ENCODE assay signal across 8 mouse cellular contexts in genomic region chr14:99141786-99142633, GRCm38 (mm10). TPM values are rescaled to one million over a fixed set of nuclear protein-coding genes. Genes with fewer than 3 reads are reported as not detected.
DNase-seq lines count a peak whose midpoint lies in the region; ATAC-seq and TF ChIP-seq lines count a peak whose summit lies in the region.

No protein-coding gene starts in this region.

- peak; percentile 87 for DNase-seq in ES-CJ7 (ENCODE audit: low read depth, low spot score)
- DNase-seq in heart, postnatal 25 days (ENCODE audit: low spot score) = peak; percentile 8
- DNase-seq in large intestine, adult 2 months (ENCODE audit: low read depth, low spot score) = peak; percentile 89

- H3K36me3 ChIP-seq in forebrain, embryonic 13.5 days (ENCODE audit: poor library complexity, severe bottlenecking) = peaks cover 13% of the 10 kb centered on the region
- no peaks in the 10 kb centered on the region; the same call in 1 of the 2 replicates for H3K36me3 ChIP-seq in liver, embryonic 16.5 days (ENCODE audit: control insufficient read depth, insufficient read depth)
- H3K36me3 ChIP-seq in neural tube, embryonic 15.5 days = peaks cover 1% of the 10 kb centered on the region
- H3K36me3 ChIP-seq in testis, adult 2 months (ENCODE audit: control insufficient read depth, insufficient read depth, low read length) = 0 out of 2 replicates have a peak, but pooled peaks cover 1% of the 10 kb centered on the region

- H3K4me1 ChIP-seq in forebrain, embryonic 13.5 days = peaks cover 4% of the 10 kb centered on the region; the same call in 1 of the 2 replicates
- no peaks in the 10 kb centered on the region for H3K4me1 ChIP-seq in liver, embryonic 16.5 days (ENCODE audit: control insufficient read depth, low read depth, low read length)
- 0 out of 2 replicates have a peak, but pooled peaks cover 3% of the 10 kb centered on the region for H3K4me1 ChIP-seq in neural tube, embryonic 15.5 days
- no peaks in the 10 kb centered on the region for H3K4me1 ChIP-seq in testis, adult 2 months (ENCODE audit: control insufficient read depth, insufficient read depth, low read length)

- H3K4me3 ChIP-seq in forebrain, embryonic 13.5 days = no peak overlapping the region
- H3K4me3 ChIP-seq in liver, embryonic 16.5 days (ENCODE audit: low read depth, low read length) = no peak overlapping the region
- no peak overlapping the region for H3K4me3 ChIP-seq in neural tube, embryonic 15.5 days (replicated peaks)
- H3K4me3 ChIP-seq in testis, adult 2 months (ENCODE audit: control insufficient read depth, low read depth, low read length) = no peak overlapping the region

- peak; percentile 79; the same call in 1 of the 2 replicates for TF ChIP-seq CTCF in testis, adult 2 months (IDR thresholded peaks at IDR 0.05; ENCODE audit: control insufficient read depth, insufficient read depth, insufficient replicate concordance, low read depth, low read length)

- H3K27me3 ChIP-seq in forebrain, embryonic 13.5 days = no peaks in the 10 kb centered on the region
- H3K27me3 ChIP-seq in liver, embryonic 16.5 days (ENCODE audit: control insufficient read depth, insufficient read depth, low read depth, low read length) = no peaks in the 10 kb centered on the region
- no peaks in the 10 kb centered on the region for H3K27me3 ChIP-seq in neural tube, embryonic 15.5 days (replicated peaks)
- H3K27me3 ChIP-seq in testis, adult 2 months (ENCODE audit: control insufficient read depth, insufficient read depth, low read length) = no peaks in the 10 kb centered on the region

- TF ChIP-seq POLR2A in testis, adult 2 months (IDR thresholded peaks at IDR 0.05; ENCODE audit: control insufficient read depth, low read depth, low read length) = no peak

- WGBS in forebrain, embryonic 13.5 days = 15% methylated on average over 15 of the region's 15 CpGs
- 20% methylated on average over 15 of the region's 15 CpGs for WGBS in large intestine, adult 2 months
- WGBS in liver, embryonic 16.5 days (ENCODE audit: insufficient replicate concordance) = 32% methylated on average over 15 of the region's 15 CpGs
- WGBS in neural tube, embryonic 15.5 days = 20% methylated on average over 15 of the region's 15 CpGs

- intact Hi-C loops in heart, postnatal 25 days (cut with DNase I) = loop anchor here (1.0 to 5.0 kb wide), 2 partner anchors 155 to 752 kb away; partner anchors contain the start of gene Klf5

- no peak overlapping the region for H3K9ac ChIP-seq in forebrain, embryonic 13.5 days
- H3K9ac ChIP-seq in liver, embryonic 16.5 days (ENCODE audit: low read depth, low read length) = no peak overlapping the region
- H3K9ac ChIP-seq in neural tube, embryonic 15.5 days (replicated peaks) = no peak overlapping the region

- H3K4me2 ChIP-seq in forebrain, embryonic 13.5 days = no peak overlapping the region
- H3K4me2 ChIP-seq in liver, embryonic 16.5 days (ENCODE audit: low read depth, low read length) = no peak overlapping the region
- H3K4me2 ChIP-seq in neural tube, embryonic 15.5 days = no peak overlapping the region

- H3K27ac ChIP-seq in forebrain, embryonic 13.5 days = no peak overlapping the region
- H3K27ac ChIP-seq in liver, embryonic 16.5 days (ENCODE audit: low read length) = no peak overlapping the region
- no peak overlapping the region for H3K27ac ChIP-seq in neural tube, embryonic 15.5 days (replicated peaks)
- no peak overlapping the region for H3K27ac ChIP-seq in testis, adult 2 months (ENCODE audit: control insufficient read depth, insufficient read depth, low read depth, low read length)

- ATAC-seq in cerebellum, adult (ENCODE audit: insufficient number of reproducible peaks, low FRiP score, low TSS enrichment) = peak; percentile 84
- ATAC-seq in forebrain, embryonic 13.5 days = peak; percentile 94
- peak; percentile 70 for ATAC-seq in liver, embryonic 16.5 days (ENCODE audit: low read depth)
- peak; percentile 90 for ATAC-seq in neural tube, embryonic 15.5 days (ENCODE audit: low FRiP score)

- H3K9me3 ChIP-seq in forebrain, embryonic 13.5 days (replicated peaks) = no peaks in the 10 kb centered on the region
- H3K9me3 ChIP-seq in liver, embryonic 16.5 days (replicated peaks; ENCODE audit: control insufficient read depth, low read length) = no peaks in the 10 kb centered on the region
- no peaks in the 10 kb centered on the region for H3K9me3 ChIP-seq in neural tube, embryonic 15.5 days (replicated peaks)

RNA-seq across cellular contexts. Expression of gene Dis3, which starts 42.4 kb away (rescaled TPM):
- polyA plus RNA-seq in forebrain, embryonic 13.5 days (2015; fragmentation: Nextera tagmentation; extraction: Ambion mirVana) = 24.8 and 29.8 TPM in 2 replicates
- total RNA-seq in heart, postnatal 25 days (2021) = 10 to 100 TPM; 10.5 to 11.6 TPM
- 2.7 and 4.4 TPM in 2 replicates for polyA plus RNA-seq in large intestine, adult 2 months (2012; rRNA removed)
- 9.9 and 10.6 TPM in 2 replicates for polyA plus RNA-seq in liver, embryonic 16.5 days (2015; fragmentation: Nextera tagmentation; extraction: Ambion mirVana)
- polyA plus RNA-seq in neural tube, embryonic 15.5 days (2015; fragmentation: Nextera tagmentation; extraction: Ambion mirVana) = 17.5 and 20.4 TPM in 2 replicates
- polyA plus RNA-seq in testis, adult 2 months (2012; rRNA removed) = 19.2 and 23.0 TPM in 2 replicates

RNA-seq across cellular contexts. Expression of gene Pibf1, which starts 42.8 kb away (rescaled TPM):
- polyA plus RNA-seq in forebrain, embryonic 13.5 days (2015; fragmentation: Nextera tagmentation; extraction: Ambion mirVana) = 21.2 and 21.6 TPM in 2 replicates
- 1 to 10 TPM; 7.4 to 7.8 TPM for total RNA-seq in heart, postnatal 25 days (2021)
- 0.73 and 1.4 TPM in 2 replicates for polyA plus RNA-seq in large intestine, adult 2 months (2012; rRNA removed)
- polyA plus RNA-seq in liver, embryonic 16.5 days (2015; fragmentation: Nextera tagmentation; extraction: Ambion mirVana) = 5.1 and 5.5 TPM in 2 replicates
- 17.6 and 18.0 TPM in 2 replicates for polyA plus RNA-seq in neural tube, embryonic 15.5 days (2015; fragmentation: Nextera tagmentation; extraction: Ambion mirVana)
- polyA plus RNA-seq in testis, adult 2 months (2012; rRNA removed) = 6.3 and 7.9 TPM in 2 replicates

Comparison
In these comparisons a context has a peak if more than half of its experiments do, and no peak if none do; other contexts are left out.
1. DNase-seq: peak in every context shown above with its lines; median percentile 89 in large intestine, adult 2 months; 87 in ES-CJ7; 8 in heart, postnatal 25 days.